Mouse (Mus musculus) small intestine, adult 2 months (tissue): ENCODE results near the gene Slc1a5.

Experiments
- CTCF ChIP-seq: fragments of 200-500 bp; IDR thresholded peaks from 2 replicates; pipeline ENCODE4 v1.5.1; 2012; ENCODE audit warnings: low read depth, mild to moderate bottlenecking, control low read depth, inconsistent platforms, low read length, moderate library complexity, mixed read lengths; ENCODE audit not compliant: insufficient replicate concordance, insufficient read length; ENCODE audit errors: extremely low read depth
- POLR2A ChIP-seq: fragments of 200-500 bp; IDR thresholded peaks from 2 replicates; pipeline ENCODE4 v1.6.1; 2012; ENCODE audit warnings: low read depth, mild to moderate bottlenecking, control low read depth, inconsistent platforms, low read length, moderate library complexity

GRCm38 (mm10) chr7:16820271-16820763 lies 39.2 kb downstream of the Slc1a5 start:
- TF ChIP-seq CTCF (no peak), POLR2A (no peak)
